Mouse (Mus musculus): ENCODE results near the gene Ddah1.

DNA sequence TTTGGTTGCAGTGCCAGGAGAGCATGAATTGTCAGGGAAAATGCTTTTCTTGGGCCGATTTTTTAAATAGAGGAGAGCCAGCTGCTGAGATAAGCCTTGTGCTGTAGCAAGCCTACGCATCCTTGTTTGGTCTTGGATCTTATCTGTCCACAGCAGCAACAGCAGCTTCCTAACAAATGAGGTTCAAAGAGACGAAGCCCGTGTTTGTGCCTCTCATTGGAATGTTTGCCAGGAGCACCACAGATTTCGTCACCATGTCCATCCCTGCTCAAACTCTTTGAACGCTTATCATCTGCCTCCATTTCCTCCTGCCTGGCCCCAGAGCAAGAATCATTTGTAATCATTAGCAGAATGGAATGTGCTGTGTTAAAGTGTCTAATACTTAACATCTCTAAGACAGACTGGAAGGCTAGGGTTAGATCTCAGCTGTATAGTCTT, 40.3 kb downstream of the Ddah1 start:
- no peak for TF ChIP-seq CTCF (IDR thresholded peaks at IDR 0.05; ENCODE audit: insufficient read depth, low read length)
- TF ChIP-seq POLR2A (IDR thresholded peaks at IDR 0.05; ENCODE audit: borderline replicate concordance, extremely low read depth, low read depth, low read length), result no peak
